Mouse (Mus musculus) heart, postnatal 0 days (tissue): ENCODE data around the gene Nxf1.

Source experiments
- CTCF ChIP-seq: IDR thresholded peaks from 2 replicates; pipeline ENCODE4 v1.5.1; 2016; ENCODE audit warnings: antibody characterized with exemption, control low read depth, low read depth
- EP300 ChIP-seq: IDR thresholded peaks from 2 replicates; pipeline ENCODE4 v1.6.1; 2016; ENCODE audit warnings: antibody characterized with exemption, low read depth

DNA sequence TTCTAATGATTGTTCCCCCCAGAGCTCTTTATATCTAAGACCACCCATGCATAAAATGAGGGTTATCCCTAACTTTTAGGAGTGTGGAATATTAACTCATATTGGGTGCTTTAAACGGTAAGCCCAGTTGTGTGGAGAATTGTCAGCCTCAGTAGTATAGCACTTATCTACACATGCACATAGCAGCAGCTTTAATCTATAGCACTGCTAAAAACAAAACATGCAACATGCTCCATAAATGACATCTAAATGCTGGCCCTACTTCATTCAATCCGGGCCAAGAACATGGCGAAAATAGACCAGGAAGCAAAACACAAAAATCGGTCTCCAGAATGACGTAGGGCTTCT, 34.3 kb upstream of the Nxf1 start:
- TF ChIP-seq CTCF (no peak), EP300 (no peak)
